Mouse (Mus musculus) midbrain, embryonic 16.5 days (tissue): ENCODE data around the gene Pgf. TPM values are rescaled to one million over a fixed set of nuclear protein-coding genes. Genes with fewer than 3 reads are reported as not detected.
"Not testable (repeated sequence)": the region's sequence is repeated elsewhere in the genome, so short reads cannot be mapped to it uniquely, and the experiment has no call there.

Experiments
- ATAC-seq: fragments of 200-750 bp; cut with Nextera tagmentation; 2 replicates; pipeline ENCODE4 v1.8.0; 2017; ENCODE audit warnings: moderate TSS enrichment
- H3K27ac ChIP-seq: fragments of 300-500 bp; sonication (generic); 2 replicates; pipeline ENCODE4 v1.5.1; 2014; ENCODE audit warnings: mild to moderate bottlenecking, low read length, mixed read lengths
- H3K27me3 ChIP-seq: fragments of 300-500 bp; sonication (generic); 2 replicates; pipeline ENCODE4 v1.6.1; 2014; ENCODE audit warnings: low read depth, low read length, mixed read lengths; ENCODE audit not compliant: control insufficient read depth, insufficient read depth
- H3K36me3 ChIP-seq: fragments of 300-500 bp; sonication (generic); 2 replicates; pipeline ENCODE4 v1.6.1; 2014; ENCODE audit warnings: mild to moderate bottlenecking, low read length, moderate library complexity, mixed read lengths; ENCODE audit not compliant: control insufficient read depth, insufficient read depth
- H3K4me1 ChIP-seq: fragments of 300-500 bp; sonication (generic); 2 replicates; pipeline ENCODE4 v1.6.1; 2014; ENCODE audit warnings: mild to moderate bottlenecking, low read length, mixed read lengths; ENCODE audit not compliant: control insufficient read depth, insufficient read depth
- H3K4me2 ChIP-seq: fragments of 300-500 bp; sonication (generic); 2 replicates; pipeline ENCODE4 v1.6.1; 2014; ENCODE audit warnings: mild to moderate bottlenecking, low read length, mixed read lengths
- H3K4me3 ChIP-seq: fragments of 300-500 bp; sonication (generic); 2 replicates; pipeline ENCODE4 v1.5.1; 2014; ENCODE audit warnings: low read depth, mild to moderate bottlenecking, low read length, moderate library complexity, mixed read lengths
- H3K9ac ChIP-seq: fragments of 300-500 bp; sonication (generic); 2 replicates; pipeline ENCODE4 v1.6.1; 2014; ENCODE audit warnings: low read depth, low read length, mixed read lengths
- H3K9me3 ChIP-seq: fragments of 300-500 bp; sonication (generic); replicated peaks from 2 replicates; pipeline ENCODE4 v1.6.1; 2014; ENCODE audit warnings: mild to moderate bottlenecking, low read length, mixed read lengths; ENCODE audit not compliant: control insufficient read depth, poor library complexity, severe bottlenecking
- WGBS: fragments of 180-500 bp; shearing (Covaris S2); extraction: QIAGEN DNeasy Blood & Tissue Kit; methylation state at CpG from one replicate; pipeline ENCODE4 v1.1.7; 2014; 5-methylcytosine and 5-hydroxymethylcytosine counted together
- polyA plus RNA-seq: library from polyadenylated mRNA; unstranded; fragments of >200 nt; fragmentation: Nextera tagmentation; extraction: Ambion mirVana; gene quantifications from 2 replicates; pipeline ENCODE4 v1.2.1, GENCODE M21; 2015

Gene Pgf
- polyA plus RNA-seq, 1 experiment from 2014 or later, result 9.0 TPM

DNA sequence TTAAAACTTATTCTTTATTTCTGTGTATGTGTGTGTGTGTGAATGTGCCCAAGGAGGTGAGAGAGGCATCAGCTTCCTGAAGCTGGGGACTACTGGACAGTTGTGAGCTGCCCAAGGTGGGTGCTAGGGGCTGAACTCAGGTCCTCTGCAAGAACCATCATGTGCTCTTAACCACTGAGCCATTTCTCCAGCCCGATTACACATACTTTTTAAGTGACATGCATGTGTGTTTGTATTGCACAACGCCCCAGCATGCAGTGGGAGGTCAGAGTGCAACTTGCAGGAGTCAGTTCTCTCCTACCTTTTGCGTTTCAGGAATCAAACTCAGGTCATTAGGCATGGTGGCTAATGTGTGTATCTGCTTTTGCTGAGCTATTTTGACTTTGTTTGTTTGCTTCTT, 24.6 kb downstream of the Pgf start:
- no peaks in the 10 kb centered on the region for H3K27me3 ChIP-seq
- no peak overlapping the region for H3K9ac ChIP-seq
- H3K27ac ChIP-seq, result no peak overlapping the region
- H3K4me1 ChIP-seq, result peaks cover 4% of the 10 kb centered on the region; the same call in 1 of the 2 replicates
- no peak overlapping the region for H3K4me3 ChIP-seq
- 73% methylated on average over 3 of the region's 3 CpGs for WGBS
- no peaks in the 10 kb centered on the region for H3K9me3 ChIP-seq
- H3K4me2 ChIP-seq, result no peak overlapping the region
- H3K36me3 ChIP-seq, result no peaks in the 10 kb centered on the region
- ATAC-seq, result no peak

DNA sequence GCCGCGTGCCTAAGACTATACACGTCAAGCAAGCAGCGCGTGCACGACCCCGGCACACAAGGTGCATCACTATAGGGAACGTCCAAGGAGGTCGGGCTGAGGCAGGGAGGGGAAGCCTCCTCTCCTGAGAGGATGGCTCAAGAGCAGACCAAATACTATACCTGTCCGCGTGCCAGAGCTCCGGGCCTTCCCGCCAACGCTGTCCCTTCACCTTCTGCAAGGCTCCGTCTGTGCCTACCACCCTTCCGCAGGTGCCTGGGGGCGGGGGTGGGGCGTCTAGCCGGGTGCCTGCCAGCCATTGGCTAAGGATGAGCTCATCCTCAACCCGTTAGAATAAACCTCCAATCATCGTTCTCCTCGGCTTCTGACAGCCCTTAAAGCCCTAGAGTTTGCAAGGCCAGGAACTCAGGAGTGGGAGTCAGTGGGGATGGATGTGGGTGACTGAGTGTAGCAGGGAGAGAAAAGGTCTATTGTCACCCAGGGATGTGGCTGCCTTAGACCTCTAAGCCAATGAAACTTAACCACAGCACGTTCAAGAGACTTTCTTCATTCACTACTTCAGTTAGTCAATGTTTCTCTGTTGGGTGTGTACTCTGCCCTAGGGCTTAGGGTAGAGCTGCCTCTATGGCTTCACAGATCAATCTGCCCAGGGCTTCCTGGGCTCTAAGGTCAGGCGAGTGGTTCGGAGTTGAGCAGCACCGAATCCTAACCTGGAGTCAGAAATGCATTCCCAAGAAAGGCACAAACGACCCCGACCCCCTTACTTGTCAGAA, 26.4 kb downstream of the Pgf start, which contains the start of gene Rps6kl1:
Gene Rps6kl1, minus strand, starts transcription at position 263 of the 773 bp plus-strand sequence.
- H3K4me1 ChIP-seq, result peaks cover 4% of the 10 kb centered on the region; the same call in 1 of the 2 replicates
- H3K9ac ChIP-seq, result peak within 1 kb of the TSS; percentile 90
- H3K36me3 ChIP-seq, result 0 out of 2 replicates have a peak, but pooled peaks cover 3% of the 10 kb centered on the region
- no peaks in the 10 kb centered on the region for H3K27me3 ChIP-seq
- no peaks in the 10 kb centered on the region for H3K9me3 ChIP-seq
- H3K4me3 ChIP-seq, result peak within 1 kb of the TSS; percentile 61
- peak within 1 kb of the TSS; percentile 70 for H3K4me2 ChIP-seq
- 13% methylated on average over 28 of the region's 28 CpGs for WGBS
- peak within 1 kb of the TSS; percentile 70 for H3K27ac ChIP-seq
- peak; percentile 98 for ATAC-seq

- Histone ChIP-seq H3K4me2 (peak overlapping the region; percentile 70), H3K9ac (peak overlapping the region; percentile 90), H3K4me1 (peaks cover 4% of the 10 kb centered on the region; the same call in 1 of the 2 replicates), H3K36me3 (0 out of 2 replicates have a peak, but pooled peaks cover 3% of the 10 kb centered on the region), H3K27me3 (no peaks in the 10 kb centered on the region), H3K9me3 (no peaks in the 10 kb centered on the region), H3K4me3 (peak overlapping the region; percentile 61), H3K27ac (peak overlapping the region; percentile 70)
- peak; percentile 29; the same call in 1 of the 2 replicates for ATAC-seq
- 9% methylated on average over 20 of the region's 20 CpGs for WGBS
These were observed 27.1 kb downstream of the Pgf start for GRCm38 (mm10) chr12:85150321-85151001.

DNA sequence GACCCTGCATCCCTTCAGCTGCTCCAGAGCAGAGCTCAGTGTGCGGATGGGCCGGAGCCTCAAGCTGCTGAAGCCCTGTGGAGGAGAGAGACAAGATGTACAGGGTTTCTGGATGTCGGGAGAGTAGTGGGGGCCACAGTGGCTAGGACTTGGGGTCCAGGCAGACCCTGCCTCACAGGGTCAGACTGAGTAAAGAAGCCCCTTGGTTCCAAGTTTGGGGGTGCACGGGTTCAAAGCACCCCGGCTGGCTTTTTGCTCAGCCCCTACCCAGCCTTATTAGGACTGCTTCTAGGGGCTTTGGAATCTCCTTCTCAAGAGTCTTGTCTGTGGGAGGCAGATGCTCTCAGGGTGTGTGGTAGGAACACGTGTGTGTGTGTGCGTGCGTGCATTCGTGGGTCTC, 30.7 kb downstream of the Pgf start:
- WGBS, result 81% methylated on average over 9 of the region's 9 CpGs
- H3K36me3 ChIP-seq, result 0 out of 2 replicates have a peak, but pooled peaks cover 3% of the 10 kb centered on the region
- no peaks in the 10 kb centered on the region for H3K9me3 ChIP-seq
- no peak overlapping the region for H3K9ac ChIP-seq
- H3K27me3 ChIP-seq, result no peaks in the 10 kb centered on the region
- no peak overlapping the region for H3K27ac ChIP-seq
- no peak overlapping the region for H3K4me2 ChIP-seq
- no peak for ATAC-seq
- H3K4me3 ChIP-seq, result no peak overlapping the region
- H3K4me1 ChIP-seq, result peaks cover 4% of the 10 kb centered on the region; the same call in 1 of the 2 replicates

DNA sequence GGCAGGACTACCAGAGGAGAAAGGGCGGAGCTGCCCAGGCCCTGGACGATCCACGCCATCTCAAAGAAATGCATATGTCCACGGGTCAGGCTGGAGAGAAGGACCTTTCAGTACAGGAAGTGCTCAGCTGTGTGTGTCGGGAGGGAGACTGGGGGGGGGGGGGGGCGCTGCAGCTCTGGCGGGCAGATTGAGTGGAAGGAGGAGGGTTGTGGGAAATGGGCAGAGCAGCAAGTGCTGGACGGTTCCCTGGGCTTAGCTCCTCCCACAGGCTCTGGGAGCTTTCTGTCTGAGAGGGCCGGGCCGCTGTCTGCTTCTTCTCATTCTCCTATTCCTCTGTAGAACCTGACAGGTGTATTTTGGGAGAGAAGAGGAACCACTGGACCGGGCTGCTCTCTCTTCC, 31.2 kb downstream of the Pgf start:
- no peak overlapping the region for H3K4me2 ChIP-seq
- no peak overlapping the region for H3K9ac ChIP-seq
- 34% methylated on average over 10 of the region's 11 CpGs for WGBS

GRCm38 (mm10) chr12:85145630-85146029, 32.0 kb downstream of the Pgf start:
- no peak overlapping the region for H3K27ac ChIP-seq

More for the DNA sequence above, 31.2 kb downstream of the Pgf start:
- Histone ChIP-seq H3K4me1 (peaks cover 4% of the 10 kb centered on the region; the same call in 1 of the 2 replicates), H3K27ac (no peak overlapping the region), H3K36me3 (0 out of 2 replicates have a peak, but pooled peaks cover 3% of the 10 kb centered on the region), H3K9me3 (no peaks in the 10 kb centered on the region), H3K27me3 (no peaks in the 10 kb centered on the region), H3K4me3 (no peak overlapping the region)
- ATAC-seq, result no peak

GRCm38 (mm10) chr12:85144821-85145220, 32.8 kb downstream of the Pgf start:
- no peak overlapping the region for H3K4me3 ChIP-seq
- no peaks in the 10 kb centered on the region for H3K9me3 ChIP-seq
- H3K9ac ChIP-seq, result no peak overlapping the region
- whole genome bisulfite sequencing, result 86% methylated on average over 4 of the region's 4 CpGs
- H3K27ac ChIP-seq, result no peak overlapping the region
- 0 out of 2 replicates have a peak, but pooled peaks cover 3% of the 10 kb centered on the region for H3K36me3 ChIP-seq
- no peaks in the 10 kb centered on the region; the same call in 1 of the 2 replicates for H3K4me1 ChIP-seq
- no peak for ATAC-seq
- no peak overlapping the region for H3K4me2 ChIP-seq
- H3K27me3 ChIP-seq, result no peaks in the 10 kb centered on the region

More at GRCm38 (mm10) chr12:85145630-85146029, 32.0 kb downstream of the Pgf start:
- H3K9ac ChIP-seq, result no peak overlapping the region
- H3K27me3 ChIP-seq, result no peaks in the 10 kb centered on the region
- 72% methylated on average over 9 of the region's 9 CpGs for WGBS
- H3K4me1 ChIP-seq, result peaks cover 4% of the 10 kb centered on the region; the same call in 1 of the 2 replicates
- H3K36me3 ChIP-seq, result 0 out of 2 replicates have a peak, but pooled peaks cover 3% of the 10 kb centered on the region
- H3K4me3 ChIP-seq, result no peak overlapping the region
- ATAC-seq, result no peak
- H3K9me3 ChIP-seq, result no peaks in the 10 kb centered on the region
- no peak overlapping the region for H3K4me2 ChIP-seq

- H3K4me3 ChIP-seq, H3K4me1 ChIP-seq, H3K27ac ChIP-seq, ATAC-seq, H3K4me2 ChIP-seq, H3K27me3 ChIP-seq, H3K36me3 ChIP-seq, H3K9ac ChIP-seq, H3K9me3 ChIP-seq: not testable (repeated sequence)
- WGBS, result 63% methylated on average over 2 of the region's 2 CpGs
These were observed 33.3 kb downstream of the Pgf start for GRCm38 (mm10) chr12:85144276-85144675.
